Mouse (Mus musculus): ENCODE measurements around the gene Tulp4.
A peak's percentile ranks its signal among the peaks of the same experiment; 100 is the strongest.
"Not testable (repeated sequence)": the region's sequence is repeated elsewhere in the genome, so short reads cannot be mapped to it uniquely, and the experiment has no call there.

Gene Tulp4

GRCm38 (mm10) chr17:6186651-6187050 lies 80.4 kb downstream of the Tulp4 start:
- DNase-seq (ENCODE audit: extremely low spot score, low spot score), result no peak

- DNase-seq (ENCODE audit: extremely low spot score, low spot score), result no peak
Observed at GRCm38 (mm10) chr17:6187183-6187582, 80.9 kb downstream of the Tulp4 start.

DNA sequence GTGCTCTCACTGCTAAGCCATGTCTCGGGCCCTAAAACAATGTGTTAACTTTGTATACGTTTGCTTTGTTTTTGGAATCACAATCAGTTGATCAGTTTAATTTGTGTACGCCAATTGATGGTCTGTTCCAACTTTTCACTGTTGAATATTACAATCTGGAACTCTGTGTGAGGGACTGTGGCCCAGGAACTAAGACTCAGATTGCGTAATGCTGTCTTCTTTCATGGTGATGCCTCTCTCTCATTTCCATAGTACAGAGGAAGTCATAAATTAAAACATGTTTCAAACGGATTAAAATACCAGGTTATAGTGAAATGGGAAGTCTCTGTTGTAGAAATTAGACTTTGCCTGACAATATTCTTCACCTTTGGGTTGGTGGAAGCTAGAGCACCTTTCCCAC lies 83.0 kb downstream of the Tulp4 start:
- no peak for DNase-seq (ENCODE audit: extremely low spot score, low spot score)

GRCm38 (mm10) chr17:6192275-6192674 lies 86.0 kb downstream of the Tulp4 start:
- DNase-seq (ENCODE audit: extremely low spot score, low spot score), result no peak

GRCm38 (mm10) chr17:6195390-6195789 lies 89.2 kb downstream of the Tulp4 start:
- DNase-seq (ENCODE audit: extremely low spot score, low spot score), result no peak

DNA sequence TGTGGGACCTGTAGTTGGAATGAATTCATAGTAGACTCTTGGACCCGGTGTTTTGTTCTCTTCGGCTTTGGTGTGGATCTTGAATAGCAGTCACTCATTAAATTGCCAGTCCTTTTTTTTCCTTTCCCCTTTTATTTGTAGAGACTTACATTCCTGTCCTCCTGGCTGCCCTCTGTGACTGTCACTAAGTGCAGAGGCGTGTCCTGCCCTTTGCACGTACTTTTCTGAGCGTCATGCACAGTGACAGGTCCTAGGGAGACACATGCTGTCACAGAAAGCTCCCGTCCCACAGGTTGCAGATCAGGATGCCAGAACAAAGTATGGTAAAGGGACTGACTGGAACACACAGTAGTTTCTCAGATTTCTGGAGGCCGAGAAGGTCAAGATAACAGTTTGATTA lies 91.3 kb downstream of the Tulp4 start:
- DNase-seq (ENCODE audit: extremely low spot score, low spot score), result no peak

DNA sequence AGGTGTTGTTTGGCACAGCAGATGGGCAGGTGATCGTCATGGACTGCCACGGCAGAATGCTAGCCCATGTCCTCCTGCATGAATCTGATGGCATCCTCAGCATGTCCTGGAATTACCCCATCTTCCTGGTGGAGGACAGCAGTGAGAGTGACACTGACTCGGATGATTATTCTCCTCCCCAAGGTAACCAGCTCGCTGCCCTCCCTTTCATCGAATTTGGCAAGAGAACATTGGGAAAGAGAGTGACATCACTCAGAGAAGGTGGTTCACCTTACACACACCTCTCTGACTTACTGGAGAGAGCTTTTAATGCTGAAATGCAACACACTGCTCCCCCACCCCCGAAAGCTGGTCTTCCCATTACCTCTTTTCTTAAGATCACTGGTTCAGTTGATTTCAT lies 92.4 kb downstream of the Tulp4 start:
- no peak for DNase-seq (ENCODE audit: extremely low spot score, low spot score)

DNA sequence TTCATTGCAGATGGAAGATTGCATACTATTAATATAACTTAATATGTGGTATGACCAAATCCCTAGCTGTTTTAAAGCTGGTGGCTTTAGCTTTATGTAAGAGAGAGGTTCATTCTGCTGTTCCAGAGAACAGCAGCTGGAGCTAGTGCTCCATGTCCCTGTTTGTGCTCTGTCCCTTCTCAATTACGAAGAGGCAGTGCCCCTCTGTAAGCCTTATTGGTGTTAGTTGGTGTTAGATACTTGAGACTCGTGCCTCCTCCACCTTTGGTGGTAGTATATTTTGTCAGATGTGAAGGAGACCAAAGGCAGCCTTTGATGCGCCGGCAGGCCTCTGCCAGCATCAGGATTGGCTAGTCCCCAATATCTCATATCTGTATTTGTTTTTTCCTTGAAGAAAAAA lies 92.9 kb downstream of the Tulp4 start:
- no peak for DNase-seq (ENCODE audit: extremely low spot score, low spot score)

DNA sequence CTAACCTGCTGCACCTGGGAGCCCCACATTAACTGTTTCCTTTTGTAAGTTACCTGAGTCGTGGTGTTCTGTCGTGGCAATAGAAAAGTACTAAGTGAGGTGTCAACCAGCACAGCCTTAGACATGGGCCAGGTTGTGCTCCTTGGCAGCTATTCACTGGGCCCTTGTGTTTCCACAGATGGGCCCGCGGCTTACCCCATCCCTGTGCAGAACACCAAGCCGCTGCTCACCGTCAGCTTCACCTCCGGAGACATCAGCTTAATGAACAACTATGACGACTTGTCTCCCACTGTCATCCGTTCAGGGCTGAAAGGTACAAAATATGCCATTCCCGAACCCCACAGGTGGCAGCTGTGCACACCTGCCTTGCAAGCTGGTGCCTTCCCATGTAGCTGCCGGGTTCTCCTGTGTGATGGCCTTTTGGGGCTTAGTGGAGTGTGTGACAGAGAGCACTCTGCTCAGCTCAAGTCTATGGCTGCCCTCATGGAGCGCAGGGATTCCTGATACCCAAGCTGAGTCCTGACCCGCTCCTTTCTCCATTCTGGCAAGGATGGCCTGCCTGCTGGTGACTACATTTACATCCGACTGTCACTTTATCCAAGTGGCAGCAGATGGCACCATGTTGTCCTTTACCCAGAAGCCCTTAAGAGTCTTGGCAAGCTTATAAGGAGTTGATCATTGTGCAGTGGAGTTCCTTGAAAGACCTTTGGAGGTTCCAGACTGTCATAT lies 95.4 kb downstream of the Tulp4 start:
- DNase-seq (ENCODE audit: extremely low spot score, low spot score), result no peak

- no peak for DNase-seq (ENCODE audit: extremely low spot score, low spot score)
Observed at GRCm38 (mm10) chr17:6202389-6203110, 96.3 kb downstream of the Tulp4 start.

- DNase-seq (ENCODE audit: extremely low spot score, low spot score), result no peak
Observed at GRCm38 (mm10) chr17:6203126-6203525, 96.9 kb downstream of the Tulp4 start.

DNA sequence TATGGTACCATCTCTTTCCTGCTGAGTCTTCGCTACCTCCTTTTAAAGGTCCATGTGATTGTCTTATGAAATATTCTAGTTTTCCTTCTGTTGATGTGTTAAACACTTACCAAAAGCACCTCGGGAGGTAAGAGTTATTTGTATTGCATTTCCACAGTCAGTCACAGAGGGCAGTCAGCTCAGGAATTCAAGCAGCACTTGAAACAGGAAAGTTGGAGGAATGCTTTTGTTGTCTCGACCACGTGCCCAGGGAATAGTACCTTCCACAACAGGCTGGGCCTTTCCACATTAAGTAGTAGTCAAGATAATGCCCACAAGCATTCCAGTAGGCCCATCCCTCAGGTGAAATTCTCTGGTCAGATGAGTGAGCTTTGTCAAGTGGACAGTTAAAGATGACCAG lies 97.6 kb downstream of the Tulp4 start:
- DNase-seq (ENCODE audit: extremely low spot score, low spot score), result no peak

- DNase-seq (ENCODE audit: extremely low spot score, low spot score), result no peak
Observed at GRCm38 (mm10) chr17:6211721-6212120, 105.5 kb downstream of the Tulp4 start.

DNA sequence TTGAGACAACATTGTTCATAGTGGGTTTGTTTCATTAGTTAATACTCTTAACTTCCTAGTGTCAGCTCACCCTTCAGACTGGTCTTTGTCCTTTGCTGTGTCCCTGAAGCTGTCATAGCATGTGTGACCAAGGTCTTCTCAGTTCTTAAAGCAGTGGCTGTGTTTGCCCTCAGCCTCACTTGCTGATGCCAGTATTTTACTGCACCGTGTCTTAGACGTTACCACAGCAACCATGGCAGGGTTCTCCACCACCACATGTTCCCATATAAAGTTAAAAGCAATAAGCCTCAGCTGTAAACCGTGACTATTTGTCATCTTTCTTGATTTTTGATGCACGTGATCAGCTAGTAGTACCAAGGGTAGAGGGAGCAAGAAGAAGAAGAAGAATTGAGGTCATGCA lies 109.4 kb downstream of the Tulp4 start:
- DNase-seq (ENCODE audit: extremely low spot score, low spot score), result no peak

GRCm38 (mm10) chr17:6216514-6216913 lies 110.3 kb downstream of the Tulp4 start:
- DNase-seq (ENCODE audit: extremely low spot score, low spot score), result no peak

- not testable (repeated sequence) for DNase-seq (ENCODE audit: extremely low spot score, low spot score)
Observed at GRCm38 (mm10) chr17:6232633-6233032, 126.4 kb downstream of the Tulp4 start.

DNA sequence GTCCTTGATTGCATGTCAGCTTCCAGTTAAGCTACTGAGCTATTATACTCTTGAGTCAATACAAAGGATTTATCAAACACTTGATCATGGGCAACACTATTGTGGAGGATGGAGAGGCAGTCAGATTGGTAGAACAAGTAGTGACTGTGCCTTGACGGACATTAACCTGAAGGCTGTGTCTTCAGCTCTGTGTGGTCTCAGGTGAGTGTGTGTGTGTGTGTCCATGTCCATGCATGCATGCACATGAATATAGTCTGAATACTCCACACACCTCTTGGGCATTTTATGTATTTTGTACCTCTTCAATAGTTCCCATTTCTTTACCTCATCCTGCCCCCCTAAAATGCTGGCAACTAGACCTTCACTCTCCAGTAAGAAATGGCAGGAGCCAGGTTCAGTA lies 145.1 kb downstream of the Tulp4 start:
- DNase-seq (ENCODE audit: extremely low spot score, low spot score), result not testable (repeated sequence)

- DNase-seq (ENCODE audit: extremely low spot score, low spot score), result not testable (repeated sequence)
Observed at GRCm38 (mm10) chr17:6256400-6257069, 150.3 kb downstream of the Tulp4 start, which contains the start of gene Tmem181a. Gene Tmem181a, plus strand, starts transcription at chr17:6256860.

GRCm38 (mm10) chr17:6257070-6257456 lies 150.8 kb downstream of the Tulp4 start:
- not testable (repeated sequence) for DNase-seq (ENCODE audit: extremely low spot score, low spot score)

- DNase-seq (ENCODE audit: extremely low spot score, low spot score), result peak; percentile 53
Observed at GRCm38 (mm10) chr17:6269876-6270831, 163.9 kb downstream of the Tulp4 start.

GRCm38 (mm10) chr17:6270840-6271239 lies 164.6 kb downstream of the Tulp4 start:
- DNase-seq (ENCODE audit: extremely low spot score, low spot score), result peak; percentile 39
